Mouse (Mus musculus) ES-E14 (cell line): ENCODE measurements at regions not wholly inside any gene's neighbourhood (a gene's known extent, or its start where the extent isn't known, plus 50 kb on each side); places are given as distances from the start of the nearest gene placed in this dataset.

Experiments
- DNase-seq: peaks from one replicate; pipeline ENCODE4 v3.0.0-alpha.2; 2013; ENCODE audit warnings: low read depth, low spot score
- H3K27ac ChIP-seq: 2 replicates; pipeline ENCODE4 v1.5.1; 2012; ENCODE audit warnings: low read depth, mild to moderate bottlenecking, low read length, moderate library complexity, mixed read lengths; ENCODE audit not compliant: poor library complexity, insufficient read depth, severe bottlenecking
- H3K36me3 ChIP-seq: 2 replicates; pipeline ENCODE4 v1.6.1; 2012; ENCODE audit warnings: mild to moderate bottlenecking, low read length, moderate library complexity, mixed read lengths; ENCODE audit not compliant: control insufficient read depth, poor library complexity, insufficient read depth, severe bottlenecking
- H3K4me1 ChIP-seq, 2 experiments: fragments of 150-350 bp in 1 of 2; sonication (generic) in 1 of 2; 2 replicates each; pipeline ENCODE4 v1.6.1; 2012; ENCODE audit warnings: low read length in 2 of 2, mild to moderate bottlenecking in 1 of 2, mixed read lengths in 1 of 2; ENCODE audit not compliant: control insufficient read depth in 2 of 2, insufficient read depth in 2 of 2, poor library complexity in 1 of 2
- H3K4me3 ChIP-seq, 2 experiments: fragments of 150-350 bp in 1 of 2; sonication (generic) in 1 of 2; 2 replicates each; pipeline ENCODE4 v1.5.1; 2012; ENCODE audit warnings: low read length in 2 of 2, low read depth in 1 of 2, mild to moderate bottlenecking in 1 of 2, mixed read lengths in 1 of 2; ENCODE audit not compliant: insufficient read depth in 1 of 2, poor library complexity in 1 of 2, severe bottlenecking in 1 of 2
- H3K9ac ChIP-seq: 2 replicates; pipeline ENCODE4 v1.6.1; 2012; ENCODE audit warnings: low read depth, mild to moderate bottlenecking, low read length, mixed read lengths; ENCODE audit not compliant: poor library complexity, insufficient read depth, severe bottlenecking
- H3K9me3 ChIP-seq: fragments of 150-350 bp; sonication (generic); 2 replicates; pipeline ENCODE4 v1.6.1; 2012; ENCODE audit warnings: low read depth, mild to moderate bottlenecking, low read length; ENCODE audit not compliant: control insufficient read depth, insufficient read depth
- CHD2 ChIP-seq: IDR thresholded peaks from 2 replicates; pipeline ENCODE4 v1.6.1; 2014; ENCODE audit warnings: mild to moderate bottlenecking, low read depth, low read length, inconsistent platforms
- HCFC1 ChIP-seq: IDR thresholded peaks from 2 replicates; pipeline ENCODE4 v1.6.1; 2012; ENCODE audit warnings: low read length, inconsistent platforms, borderline replicate concordance; ENCODE audit not compliant: insufficient read depth
- MAFK ChIP-seq: IDR thresholded peaks from 2 replicates; pipeline ENCODE4 v1.6.1; 2014; ENCODE audit warnings: mild to moderate bottlenecking, low read depth, low read length, inconsistent platforms; ENCODE audit not compliant: insufficient read depth
- ZC3H11A ChIP-seq: IDR thresholded peaks from 2 replicates; pipeline ENCODE4 v1.6.1; 2012; ENCODE audit warnings: low read depth, mild to moderate bottlenecking, inconsistent platforms, low read length, borderline replicate concordance
- ZNF384 ChIP-seq: IDR thresholded peaks from 2 replicates; pipeline ENCODE4 v1.6.1; 2012; ENCODE audit warnings: low read depth, low read length, inconsistent platforms
- in situ Hi-C, 2 experiments: fragments of 600-800 bp; cut with MboI; formaldehyde crosslinking; loops; one replicate each; pipeline ENCODE4 v1.15.1; 2025; ENCODE audit warnings: low sequenced_read_pairs in 2 of 2, inconsistent platforms in 1 of 2; ENCODE audit not compliant: unreplicated experiment in 2 of 2

DNA sequence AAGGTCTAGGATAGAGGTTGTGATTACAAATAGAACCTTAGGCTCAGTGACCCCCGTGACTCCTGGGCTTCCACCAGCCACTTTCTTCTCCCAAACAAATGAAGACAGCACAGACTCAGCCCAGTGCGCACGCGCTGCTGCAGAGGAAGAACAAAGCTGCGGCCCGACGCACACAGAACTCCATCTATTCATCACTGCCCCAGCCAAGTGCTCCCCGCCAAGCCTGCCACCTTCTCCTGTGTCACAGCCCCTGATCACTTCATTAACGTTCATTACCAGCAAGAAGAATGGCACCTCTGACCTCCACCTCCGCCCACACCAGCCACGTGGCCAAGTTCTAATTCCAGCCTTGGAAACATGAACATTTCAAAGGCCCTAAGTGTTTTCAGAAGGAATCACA, 53.7 kb upstream of the Twist2 start:
- no peak for DNase-seq
- no peak overlapping the region for H3K9ac ChIP-seq
- no peaks in the 10 kb centered on the region for H3K9me3 ChIP-seq
- in situ Hi-C loops = no loop called here
- no peaks in the 10 kb centered on the region for H3K4me1 ChIP-seq
- no peak overlapping the region for H3K4me3 ChIP-seq
- no peak for TF ChIP-seq MAFK
- no peak for TF ChIP-seq HCFC1
- no peak for TF ChIP-seq ZC3H11A
- no peak for TF ChIP-seq ZNF384
- TF ChIP-seq CHD2 = no peak
- no peak overlapping the region for H3K27ac ChIP-seq
- no peaks in the 10 kb centered on the region for H3K36me3 ChIP-seq
